Mouse (Mus musculus) limb, embryonic 15.5 days (tissue): Measurements from ENCODE around the gene Myo9b. TPM values are rescaled to one million over a fixed set of nuclear protein-coding genes. Genes with fewer than 3 reads are reported as not detected.
"Not testable (repeated sequence)": the region's sequence is repeated elsewhere in the genome, so short reads cannot be mapped to it uniquely, and the experiment has no call there.

ENCODE experiments used
- ATAC-seq: fragments of 200-750 bp; cut with Nextera tagmentation; 2 replicates; pipeline ENCODE4 v1.8.0; 2017; ENCODE audit warnings: low read depth, moderate TSS enrichment; ENCODE audit not compliant: insufficient number of reproducible peaks, low FRiP score, low TSS enrichment
- H3K27ac ChIP-seq: fragments of 300-500 bp; sonication (generic); 2 replicates; pipeline ENCODE4 v1.5.1; 2015; ENCODE audit warnings: moderate library complexity, mild to moderate bottlenecking, inconsistent platforms
- H3K27me3 ChIP-seq: fragments of 300-500 bp; sonication (generic); 2 replicates; pipeline ENCODE4 v1.6.1; 2015; ENCODE audit warnings: inconsistent platforms
- H3K36me3 ChIP-seq: fragments of 300-500 bp; sonication (generic); 2 replicates; pipeline ENCODE4 v1.6.1; 2015; ENCODE audit warnings: inconsistent platforms
- H3K4me1 ChIP-seq: fragments of 300-500 bp; sonication (generic); 2 replicates; pipeline ENCODE4 v1.6.1; 2015; ENCODE audit warnings: inconsistent platforms
- H3K4me2 ChIP-seq: fragments of 300-500 bp; sonication (generic); 2 replicates; pipeline ENCODE4 v1.6.1; 2015; ENCODE audit warnings: mild to moderate bottlenecking, inconsistent platforms
- H3K4me3 ChIP-seq: fragments of 300-500 bp; sonication (generic); 2 replicates; pipeline ENCODE4 v1.5.1; 2015; ENCODE audit warnings: mild to moderate bottlenecking, inconsistent platforms
- H3K9ac ChIP-seq: fragments of 300-500 bp; sonication (generic); 2 replicates; pipeline ENCODE4 v1.6.1; 2015; ENCODE audit warnings: inconsistent platforms
- H3K9me3 ChIP-seq: fragments of 300-500 bp; sonication (generic); 2 replicates; pipeline ENCODE4 v1.6.1; 2016; ENCODE audit warnings: inconsistent platforms
- WGBS: fragments of 180-500 bp; shearing (Covaris S2); methylation state at CpG from one replicate; pipeline ENCODE4 v1.1.7; 2015; 5-methylcytosine and 5-hydroxymethylcytosine counted together
- polyA plus RNA-seq: library from polyadenylated mRNA; unstranded; fragments of >200 nt; fragmentation: Nextera tagmentation; extraction: Ambion mirVana; gene quantifications from 2 replicates; pipeline ENCODE4 v1.2.1, GENCODE M21; 2015

The Myo9b gene
- polyA plus RNA-seq, 1 experiment from 2014 or later, result 27.1 TPM

DNA sequence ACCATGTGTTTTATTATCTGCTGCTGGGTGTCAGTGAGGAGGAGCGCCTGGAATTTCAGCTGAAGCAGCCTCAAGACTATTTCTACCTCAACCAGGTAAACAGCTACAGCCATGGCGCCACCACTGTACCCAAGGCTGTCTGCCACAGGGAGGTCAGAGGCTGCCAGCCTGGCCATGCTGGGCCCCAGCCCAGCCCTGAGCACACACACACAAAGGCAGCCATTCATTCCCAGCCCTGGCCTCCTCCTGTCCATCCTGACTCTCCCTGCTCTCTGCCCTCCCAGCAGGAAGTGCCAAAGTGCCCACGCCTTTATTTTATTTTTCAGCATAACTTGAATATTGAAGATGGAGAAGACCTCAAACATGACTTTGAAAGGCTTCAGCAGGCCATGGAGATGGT, 50.4 kb downstream of the Myo9b start:
- Histone ChIP-seq H3K36me3 (peaks cover 66% of the 10 kb centered on the region), H3K9ac (no peak overlapping the region), H3K9me3 (no peaks in the 10 kb centered on the region), H3K27ac (peak overlapping the region; percentile 38; the same call in 1 of the 2 replicates), H3K4me1 (no peaks in the 10 kb centered on the region), H3K4me3 (no peak overlapping the region), H3K4me2 (no peak overlapping the region), H3K27me3 (no peaks in the 10 kb centered on the region)
- WGBS, result 81% methylated on average over 3 of the region's 3 CpGs
- ATAC-seq, result no peak

DNA sequence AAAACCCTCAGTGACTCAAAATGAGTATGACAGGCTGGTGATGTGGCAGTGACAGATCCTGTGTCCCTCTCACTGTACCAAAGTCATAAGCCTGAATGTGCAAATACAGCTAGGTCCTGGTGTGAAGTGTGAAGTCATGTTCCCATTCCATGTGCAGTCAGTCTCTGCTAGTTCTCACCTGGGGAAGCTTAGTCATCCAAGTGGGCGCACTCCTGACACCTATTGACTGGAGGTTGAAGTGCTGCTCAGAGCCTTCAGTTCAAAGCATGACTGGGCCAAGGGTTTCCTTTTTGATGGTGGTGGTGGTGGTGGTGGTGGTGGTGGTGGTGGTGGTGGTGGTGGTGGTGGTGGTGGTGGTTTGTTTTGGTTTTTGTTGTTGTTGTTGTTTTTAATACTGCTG, 52.3 kb downstream of the Myo9b start:
- Histone ChIP-seq H3K4me2 (no peak overlapping the region), H3K36me3 (peaks cover 81% of the 10 kb centered on the region), H3K9me3 (no peaks in the 10 kb centered on the region), H3K4me1 (no peaks in the 10 kb centered on the region), H3K4me3 (no peak overlapping the region), H3K27me3 (no peaks in the 10 kb centered on the region), H3K9ac (no peak overlapping the region), H3K27ac (no peak overlapping the region)
- 95% methylated on average over 1 of the region's 1 CpGs for WGBS
- ATAC-seq, result no peak

DNA sequence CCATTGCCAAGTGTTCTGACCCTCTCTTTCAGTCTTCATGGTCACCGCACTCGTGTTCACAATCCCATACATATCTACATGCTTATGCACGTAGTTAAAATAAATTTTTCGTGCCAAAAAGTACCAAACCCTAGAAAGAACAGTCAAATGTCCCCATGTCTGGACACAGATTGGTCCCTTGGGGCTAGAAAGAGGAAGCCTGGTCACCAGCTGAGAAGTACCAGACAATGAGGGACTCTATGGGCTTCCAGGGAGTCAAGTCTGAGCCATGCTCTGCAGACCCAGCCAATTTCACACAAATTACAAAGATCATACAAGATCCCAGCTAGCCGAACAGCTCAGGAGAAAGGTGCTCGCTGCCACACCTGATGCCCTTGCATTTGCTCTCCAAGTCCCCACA, 65.3 kb downstream of the Myo9b start:
- H3K4me1 ChIP-seq, H3K9me3 ChIP-seq, H3K4me2 ChIP-seq, H3K27ac ChIP-seq, ATAC-seq, H3K9ac ChIP-seq, H3K27me3 ChIP-seq, H3K4me3 ChIP-seq: not testable (repeated sequence)
- 97% methylated on average over 6 of the region's 6 CpGs for WGBS
- H3K36me3 ChIP-seq, result peaks cover 68% of the 10 kb centered on the region

DNA sequence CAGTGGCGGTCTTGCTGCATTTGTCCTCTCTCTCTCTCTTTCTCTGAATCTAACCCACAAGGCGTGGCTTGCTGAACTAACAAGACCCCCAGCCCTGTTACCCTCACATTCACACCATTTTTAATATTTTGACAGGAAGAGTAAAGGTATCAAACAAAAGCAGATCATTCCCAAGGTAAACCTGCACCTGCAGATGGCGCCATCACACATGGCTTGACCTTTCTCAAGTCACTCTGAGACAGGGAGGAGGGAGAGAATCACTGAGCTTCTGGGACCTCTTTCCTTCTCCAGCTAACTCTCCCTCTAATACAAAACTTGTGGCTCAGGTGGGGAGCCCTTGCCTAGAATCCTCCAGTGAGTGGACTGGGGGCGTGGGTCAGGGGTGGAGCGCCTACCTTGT, 68.1 kb downstream of the Myo9b start:
- Histone ChIP-seq H3K9me3 (no peaks in the 10 kb centered on the region), H3K4me3 (no peak overlapping the region), H3K9ac (no peak overlapping the region), H3K4me1 (no peaks in the 10 kb centered on the region), H3K36me3 (peaks cover 76% of the 10 kb centered on the region), H3K4me2 (no peak overlapping the region), H3K27ac (no peak overlapping the region), H3K27me3 (no peaks in the 10 kb centered on the region)
- WGBS, result 76% methylated on average over 5 of the region's 5 CpGs
- no peak for ATAC-seq

DNA sequence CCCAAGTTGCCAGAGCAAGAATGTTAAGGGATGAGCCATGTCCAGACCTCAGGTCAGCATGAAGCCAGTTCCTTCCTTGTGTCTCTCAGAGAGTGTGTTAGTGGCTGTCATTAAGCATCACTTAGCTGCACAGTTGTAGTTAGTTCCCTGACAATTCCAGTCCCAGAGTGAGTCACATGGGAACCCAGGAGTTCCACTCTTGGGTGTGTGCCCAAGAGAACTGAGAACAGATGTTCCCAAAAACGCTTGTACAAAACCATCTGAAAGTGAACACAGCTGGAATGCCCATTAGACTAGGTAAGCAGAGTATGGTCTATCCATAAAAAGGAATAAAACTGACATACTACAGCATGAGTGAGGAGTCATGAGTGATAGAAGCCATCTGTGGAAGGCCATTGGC, 74.1 kb downstream of the Myo9b start:
- Histone ChIP-seq H3K4me1 (no peaks in the 10 kb centered on the region), H3K9ac (no peak overlapping the region), H3K9me3 (no peaks in the 10 kb centered on the region), H3K27me3 (no peaks in the 10 kb centered on the region), H3K36me3 (peaks cover 91% of the 10 kb centered on the region), H3K4me3 (no peak overlapping the region), H3K27ac (no peak overlapping the region), H3K4me2 (no peak overlapping the region)
- 54% methylated on average over 1 of the region's 1 CpGs for WGBS
- no peak for ATAC-seq

DNA sequence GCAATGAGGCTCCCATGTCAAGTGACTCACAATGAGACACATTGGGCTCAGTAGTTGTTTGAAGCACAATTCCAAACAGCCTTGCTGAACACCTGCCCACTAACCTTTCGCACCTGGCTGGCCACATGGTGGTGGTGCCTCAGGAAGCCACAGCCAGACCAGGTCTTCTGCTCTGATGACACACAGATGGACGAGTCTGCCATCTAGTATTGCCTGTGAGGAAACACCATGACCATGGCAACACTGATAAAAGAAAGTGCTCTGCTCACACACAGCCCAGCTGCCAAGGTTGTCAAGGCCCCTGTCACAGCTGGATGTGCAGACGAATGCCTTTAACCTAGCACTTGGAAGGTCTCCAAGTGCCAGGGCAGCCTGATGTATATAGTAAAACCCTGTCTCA, 78.6 kb downstream of the Myo9b start:
- no peak overlapping the region for H3K4me2 ChIP-seq
- H3K27ac ChIP-seq, result no peak overlapping the region
- no peak for ATAC-seq
- no peaks in the 10 kb centered on the region for H3K9me3 ChIP-seq
- WGBS, result 59% methylated on average over 3 of the region's 3 CpGs
- no peaks in the 10 kb centered on the region for H3K4me1 ChIP-seq
- no peak overlapping the region for H3K9ac ChIP-seq
- peaks cover 96% of the 10 kb centered on the region for H3K36me3 ChIP-seq
- no peaks in the 10 kb centered on the region for H3K27me3 ChIP-seq
- H3K4me3 ChIP-seq, result no peak overlapping the region

DNA sequence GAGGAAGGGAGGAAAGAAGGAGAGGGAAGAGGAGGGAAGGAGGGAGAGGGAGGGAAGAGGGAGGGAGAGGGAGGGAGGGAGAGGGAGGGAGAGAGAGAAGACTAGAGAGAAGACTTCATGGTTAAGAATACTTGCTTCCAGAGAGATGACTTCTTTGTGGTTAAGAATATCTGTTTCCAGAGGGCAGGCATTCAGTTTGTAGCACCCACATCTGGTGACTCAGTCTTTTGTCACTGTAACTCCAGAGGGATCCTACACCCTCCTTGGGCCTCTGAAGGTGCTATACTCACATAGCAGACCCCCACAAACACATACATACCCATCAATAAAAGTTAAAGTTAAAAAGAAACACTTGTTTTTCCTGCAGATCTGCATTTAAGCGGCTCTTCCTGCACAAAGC, 79.0 kb downstream of the Myo9b start:
- 95% methylated on average over 1 of the region's 1 CpGs for WGBS
- Histone ChIP-seq H3K4me2 (no peak overlapping the region), H3K36me3 (peaks cover 96% of the 10 kb centered on the region)

DNA sequence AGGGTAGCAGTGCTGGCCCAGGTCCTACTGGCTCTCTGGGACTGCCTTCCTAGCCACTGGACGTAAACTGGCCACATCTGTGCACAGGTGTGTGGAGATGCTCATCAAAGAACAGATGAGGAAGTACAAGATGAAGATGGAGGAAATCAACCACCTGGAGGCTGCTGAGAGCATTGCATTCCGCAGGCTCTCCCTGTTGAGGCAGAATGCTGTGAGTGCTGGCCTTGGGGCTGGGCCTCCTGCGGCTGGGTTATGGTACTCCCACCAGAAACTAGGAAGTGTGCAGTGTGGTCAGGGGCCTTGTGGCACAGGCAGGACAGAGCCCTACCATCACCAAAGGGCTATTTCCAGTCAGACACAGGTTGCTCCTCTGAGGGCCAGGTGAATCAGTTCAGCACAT, 85.5 kb downstream of the Myo9b start:
- WGBS, result 89% methylated on average over 3 of the region's 3 CpGs
- Histone ChIP-seq H3K9me3 (no peaks in the 10 kb centered on the region), H3K9ac (no peak overlapping the region), H3K4me1 (no peaks in the 10 kb centered on the region), H3K4me3 (no peak overlapping the region), H3K27me3 (no peaks in the 10 kb centered on the region), H3K36me3 (peaks cover 89% of the 10 kb centered on the region), H3K27ac (no peak overlapping the region), H3K4me2 (no peak overlapping the region)
- ATAC-seq, result no peak

More for the DNA sequence above, 79.0 kb downstream of the Myo9b start:
- no peaks in the 10 kb centered on the region for H3K9me3 ChIP-seq
- ATAC-seq, result no peak
- H3K9ac ChIP-seq, result no peak overlapping the region
- no peaks in the 10 kb centered on the region for H3K27me3 ChIP-seq
- no peak overlapping the region for H3K27ac ChIP-seq
- no peak overlapping the region for H3K4me3 ChIP-seq
- H3K4me1 ChIP-seq, result no peaks in the 10 kb centered on the region

DNA sequence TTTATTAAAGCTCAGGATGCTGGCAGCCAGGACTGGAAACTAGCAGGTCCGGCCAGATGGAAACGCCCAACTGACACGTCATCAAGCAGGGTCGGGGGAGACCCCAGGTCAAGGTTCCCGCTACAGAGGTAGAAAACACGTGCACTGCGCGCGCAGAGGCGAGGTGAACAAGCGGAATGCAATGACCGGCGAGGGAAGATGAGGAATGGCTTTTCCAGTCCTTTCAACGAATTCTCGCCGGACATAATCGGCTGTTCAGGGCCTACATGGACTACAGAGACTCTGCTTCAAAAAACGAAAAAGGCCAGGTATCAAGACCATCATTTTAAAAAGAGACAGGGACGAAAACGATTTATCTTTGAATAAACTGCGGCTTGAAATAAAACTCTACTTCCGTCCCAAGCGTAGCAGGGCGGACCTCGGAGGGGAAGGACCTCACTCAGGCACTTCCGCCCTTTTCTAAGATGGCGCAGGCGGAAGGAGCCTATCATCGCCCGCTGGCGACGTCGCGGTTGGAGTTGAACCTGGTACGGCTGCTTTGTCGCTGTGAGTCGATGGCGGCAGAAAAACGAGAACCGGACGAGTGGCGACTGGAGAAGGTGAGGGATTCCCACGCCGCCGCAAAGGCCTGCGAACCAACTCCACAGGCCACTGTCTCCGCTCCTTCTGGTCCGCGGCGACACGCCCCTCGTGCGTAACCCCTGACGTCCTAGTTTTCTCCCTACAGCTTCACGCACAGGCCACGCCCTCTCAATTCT, 94.4 kb downstream of the Myo9b start, which contains the start of gene Use1:
Gene Use1 (plus strand): TSS at position 78 of the 758 bp plus-strand sequence.
- peak within 1 kb of the TSS; percentile 95 for H3K27ac ChIP-seq
- H3K27me3 ChIP-seq, result no peaks in the 10 kb centered on the region
- H3K9ac ChIP-seq, result peak within 1 kb of the TSS; percentile 53
- peak; percentile 84 for ATAC-seq
- peak within 1 kb of the TSS; percentile 89 for H3K4me2 ChIP-seq
- peaks cover 15% of the 10 kb centered on the region; the same call in 1 of the 2 replicates for H3K36me3 ChIP-seq
- peaks cover 34% of the 10 kb centered on the region for H3K4me1 ChIP-seq
- under 1% methylated on average over 56 of the region's 56 CpGs for WGBS
- no peaks in the 10 kb centered on the region for H3K9me3 ChIP-seq
- H3K4me3 ChIP-seq, result peak within 1 kb of the TSS; percentile 65

DNA sequence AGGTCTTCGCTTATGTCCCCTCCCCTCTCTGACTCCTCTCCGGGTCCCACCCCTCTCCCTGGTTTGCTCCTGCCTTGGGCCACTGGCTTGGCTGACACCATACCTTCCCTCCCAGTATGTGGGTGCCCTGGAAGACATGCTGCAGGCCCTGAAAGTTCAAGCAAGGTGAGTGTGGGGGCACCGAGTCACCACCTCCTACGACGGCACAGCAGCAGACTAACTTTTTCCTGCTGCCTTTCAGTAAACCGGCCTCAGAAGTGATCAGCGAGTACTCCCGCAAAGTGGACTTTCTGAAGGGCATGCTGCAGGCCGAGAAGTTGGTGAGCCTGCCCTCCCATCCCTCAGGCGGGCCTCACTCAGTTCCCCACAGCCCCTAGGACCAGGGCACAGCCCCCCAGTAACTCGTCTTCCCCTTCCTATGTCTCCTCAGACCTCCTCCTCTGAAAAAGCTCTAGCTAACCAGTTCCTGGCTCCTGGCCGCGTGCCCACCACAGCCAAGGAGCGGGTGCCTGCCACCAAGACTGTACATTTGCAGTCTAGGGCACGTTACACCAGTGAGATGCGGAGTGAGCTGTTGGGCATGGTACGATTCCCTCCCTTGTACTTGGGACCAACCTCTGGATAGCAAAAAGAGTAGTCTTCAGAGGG, 95.1 kb downstream of the Myo9b start:
- peaks cover 15% of the 10 kb centered on the region; the same call in 1 of the 2 replicates for H3K36me3 ChIP-seq
- peak overlapping the region; percentile 95 for H3K27ac ChIP-seq
- H3K9me3 ChIP-seq, result no peaks in the 10 kb centered on the region
- H3K4me1 ChIP-seq, result peaks cover 34% of the 10 kb centered on the region
- peak overlapping the region; percentile 89 for H3K4me2 ChIP-seq
- H3K27me3 ChIP-seq, result no peaks in the 10 kb centered on the region
- peak overlapping the region; percentile 26 for H3K9ac ChIP-seq
- no peak for ATAC-seq
- 43% methylated on average over 17 of the region's 17 CpGs for WGBS
- H3K4me3 ChIP-seq, result peak overlapping the region; percentile 65

DNA sequence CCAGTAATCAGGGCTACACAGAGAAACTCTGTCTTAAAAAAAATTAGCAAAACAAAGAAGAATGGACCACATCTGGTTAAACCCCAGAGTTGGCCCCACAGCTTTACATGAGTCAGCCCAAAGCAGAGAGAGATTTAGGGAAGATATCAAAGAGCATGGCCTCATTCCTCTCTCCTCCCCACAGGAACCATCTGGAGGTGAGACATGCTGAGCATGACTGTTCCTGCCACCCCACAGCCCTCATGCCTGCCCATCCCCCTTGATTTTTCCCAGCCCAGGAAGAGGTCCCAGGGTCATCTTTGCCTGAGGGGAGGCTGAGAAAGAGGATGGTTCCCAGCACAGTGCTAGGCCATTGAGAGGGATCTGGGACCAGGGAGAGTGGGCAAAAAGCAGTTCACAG, 95.9 kb downstream of the Myo9b start:
- H3K4me3 ChIP-seq, result peak overlapping the region; percentile 65; the same call in 1 of the 2 replicates

DNA sequence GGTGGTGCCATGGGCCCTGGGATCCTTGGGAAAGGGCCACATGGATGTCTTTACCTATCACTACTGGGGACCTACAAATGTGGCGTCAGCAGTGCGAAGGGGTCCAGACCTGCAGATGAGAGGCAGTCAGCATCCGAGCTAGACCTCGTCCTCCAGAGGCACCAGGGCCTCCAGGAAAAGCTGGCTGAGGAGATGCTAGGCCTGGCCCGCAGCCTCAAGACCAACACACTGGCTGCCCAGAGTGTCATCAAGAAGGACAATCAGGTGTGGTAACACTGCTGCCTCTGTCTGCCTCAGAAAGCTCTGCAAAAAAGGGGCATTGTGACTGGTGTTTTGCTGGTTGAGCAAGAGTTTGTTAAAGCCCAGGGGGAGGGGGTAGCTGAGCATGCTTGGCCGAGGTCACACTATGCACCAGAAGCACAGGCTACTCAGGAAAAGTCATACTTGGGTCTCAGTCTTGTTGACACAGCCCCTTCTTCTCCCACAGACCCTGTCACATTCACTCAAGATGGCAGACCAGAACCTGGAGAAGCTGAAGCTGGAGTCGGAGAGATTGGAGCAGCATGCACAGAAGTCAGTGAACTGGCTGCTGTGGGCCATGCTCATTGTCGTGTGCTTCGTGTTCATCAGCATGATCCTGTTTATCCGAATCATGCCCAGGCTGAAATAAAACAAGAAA, 96.7 kb downstream of the Myo9b start:
- ATAC-seq, result no peak
- Histone ChIP-seq H3K9ac (no peak overlapping the region), H3K36me3 (peaks cover 25% of the 10 kb centered on the region), H3K4me1 (peaks cover 34% of the 10 kb centered on the region), H3K27me3 (no peaks in the 10 kb centered on the region), H3K9me3 (no peaks in the 10 kb centered on the region), H3K4me2 (no peak overlapping the region), H3K27ac (no peak overlapping the region), H3K4me3 (no peak overlapping the region)
- 91% methylated on average over 10 of the region's 10 CpGs for WGBS

More for the DNA sequence above, 95.9 kb downstream of the Myo9b start:
- 0 out of 2 replicates have a peak overlapping the region, but pooled peaks have one; percentile 26 for H3K9ac ChIP-seq
- no peaks in the 10 kb centered on the region for H3K27me3 ChIP-seq
- H3K27ac ChIP-seq, result no peak overlapping the region
- H3K4me1 ChIP-seq, result peaks cover 34% of the 10 kb centered on the region
- H3K9me3 ChIP-seq, result no peaks in the 10 kb centered on the region
- no peak for ATAC-seq
- peaks cover 17% of the 10 kb centered on the region for H3K36me3 ChIP-seq
- peak overlapping the region; percentile 89; the same call in 1 of the 2 replicates for H3K4me2 ChIP-seq
